Mouse (Mus musculus): ENCODE measurements around the gene Thada.
A peak's percentile ranks its signal among the peaks of the same experiment; 100 is the strongest.

The Thada gene

GRCm38 (mm10) chr17:84370385-84370784 is 95.6 kb downstream of the Thada start:
- H3K36me3 ChIP-seq (ENCODE audit: control insufficient read depth, insufficient read depth, low read length, poor library complexity, severe bottlenecking) = no peaks in the 10 kb centered on the region
- H3K27me3 ChIP-seq (ENCODE audit: control insufficient read depth, insufficient read depth, low read length, poor library complexity, severe bottlenecking) = no peaks in the 10 kb centered on the region
- no peak for DNase-seq (ENCODE audit: low read depth, low spot score)

GRCm38 (mm10) chr17:84369769-84370168 is 96.2 kb downstream of the Thada start:
- H3K27me3 ChIP-seq (ENCODE audit: control insufficient read depth, insufficient read depth, low read length, poor library complexity, severe bottlenecking) = no peaks in the 10 kb centered on the region
- H3K36me3 ChIP-seq (ENCODE audit: control insufficient read depth, insufficient read depth, low read length, poor library complexity, severe bottlenecking) = no peaks in the 10 kb centered on the region
- no peak for DNase-seq (ENCODE audit: low read depth, low spot score)

- no peaks in the 10 kb centered on the region for H3K36me3 ChIP-seq (ENCODE audit: control insufficient read depth, insufficient read depth, low read length, poor library complexity, severe bottlenecking)
- H3K27me3 ChIP-seq (ENCODE audit: control insufficient read depth, insufficient read depth, low read length, poor library complexity, severe bottlenecking) = no peaks in the 10 kb centered on the region
- no peak for DNase-seq (ENCODE audit: low read depth, low spot score)
These were observed 97.6 kb downstream of the Thada start for GRCm38 (mm10) chr17:84368213-84369014.

GRCm38 (mm10) chr17:84367663-84368062 is 98.3 kb downstream of the Thada start:
- H3K27me3 ChIP-seq (ENCODE audit: control insufficient read depth, insufficient read depth, low read length, poor library complexity, severe bottlenecking) = no peaks in the 10 kb centered on the region
- DNase-seq (ENCODE audit: low read depth, low spot score) = no peak
- H3K36me3 ChIP-seq (ENCODE audit: control insufficient read depth, insufficient read depth, low read length, poor library complexity, severe bottlenecking) = no peaks in the 10 kb centered on the region

GRCm38 (mm10) chr17:84365791-84366301 is 100.2 kb downstream of the Thada start:
- DNase-seq (ENCODE audit: low read depth, low spot score) = no peak
- Histone ChIP-seq H3K36me3 (ENCODE audit: control insufficient read depth, insufficient read depth, low read length, poor library complexity, severe bottlenecking) (no peaks in the 10 kb centered on the region), H3K27me3 (ENCODE audit: control insufficient read depth, insufficient read depth, low read length, poor library complexity, severe bottlenecking) (no peaks in the 10 kb centered on the region)

GRCm38 (mm10) chr17:84365006-84365716 is 100.8 kb downstream of the Thada start:
- DNase-seq (ENCODE audit: low read depth, low spot score) = peak; percentile 47
- no peaks in the 10 kb centered on the region for H3K27me3 ChIP-seq (ENCODE audit: control insufficient read depth, insufficient read depth, low read length, poor library complexity, severe bottlenecking)
- H3K36me3 ChIP-seq (ENCODE audit: control insufficient read depth, insufficient read depth, low read length, poor library complexity, severe bottlenecking) = no peaks in the 10 kb centered on the region

GRCm38 (mm10) chr17:84363444-84363843 is 102.6 kb downstream of the Thada start:
- no peaks in the 10 kb centered on the region for H3K27me3 ChIP-seq (ENCODE audit: control insufficient read depth, insufficient read depth, low read length, poor library complexity, severe bottlenecking)
- no peak for DNase-seq (ENCODE audit: low read depth, low spot score)
- 0 out of 2 replicates have a peak, but pooled peaks cover 2% of the 10 kb centered on the region for H3K36me3 ChIP-seq (ENCODE audit: control insufficient read depth, insufficient read depth, low read length, poor library complexity, severe bottlenecking)

GRCm38 (mm10) chr17:84362581-84363286 is 103.3 kb downstream of the Thada start:
- DNase-seq (ENCODE audit: low read depth, low spot score) = no peak

GRCm38 (mm10) chr17:84361006-84361405 is 105.0 kb downstream of the Thada start:
- no peak for DNase-seq (ENCODE audit: low read depth, low spot score)
- Histone ChIP-seq H3K27me3 (ENCODE audit: control insufficient read depth, insufficient read depth, low read length, poor library complexity, severe bottlenecking) (no peaks in the 10 kb centered on the region), H3K36me3 (ENCODE audit: control insufficient read depth, insufficient read depth, low read length, poor library complexity, severe bottlenecking) (0 out of 2 replicates have a peak, but pooled peaks cover 2% of the 10 kb centered on the region)

More at GRCm38 (mm10) chr17:84362581-84363286, 103.3 kb downstream of the Thada start:
- H3K36me3 ChIP-seq (ENCODE audit: control insufficient read depth, insufficient read depth, low read length, poor library complexity, severe bottlenecking) = 0 out of 2 replicates have a peak, but pooled peaks cover 2% of the 10 kb centered on the region
- H3K27me3 ChIP-seq (ENCODE audit: control insufficient read depth, insufficient read depth, low read length, poor library complexity, severe bottlenecking) = no peaks in the 10 kb centered on the region

GRCm38 (mm10) chr17:84359810-84360209 is 106.2 kb downstream of the Thada start:
- no peak for DNase-seq (ENCODE audit: low read depth, low spot score)
- H3K27me3 ChIP-seq (ENCODE audit: control insufficient read depth, insufficient read depth, low read length, poor library complexity, severe bottlenecking) = no peaks in the 10 kb centered on the region
- 0 out of 2 replicates have a peak, but pooled peaks cover 2% of the 10 kb centered on the region for H3K36me3 ChIP-seq (ENCODE audit: control insufficient read depth, insufficient read depth, low read length, poor library complexity, severe bottlenecking)

- no peak for DNase-seq (ENCODE audit: low read depth, low spot score)
- Histone ChIP-seq H3K27me3 (ENCODE audit: control insufficient read depth, insufficient read depth, low read length, poor library complexity, severe bottlenecking) (no peaks in the 10 kb centered on the region), H3K36me3 (ENCODE audit: control insufficient read depth, insufficient read depth, low read length, poor library complexity, severe bottlenecking) (0 out of 2 replicates have a peak, but pooled peaks cover 2% of the 10 kb centered on the region)
These were observed 106.9 kb downstream of the Thada start for GRCm38 (mm10) chr17:84358951-84359644.

GRCm38 (mm10) chr17:84357776-84358175 is 108.2 kb downstream of the Thada start:
- no peaks in the 10 kb centered on the region for H3K27me3 ChIP-seq (ENCODE audit: control insufficient read depth, insufficient read depth, low read length, poor library complexity, severe bottlenecking)
- 0 out of 2 replicates have a peak, but pooled peaks cover 2% of the 10 kb centered on the region for H3K36me3 ChIP-seq (ENCODE audit: control insufficient read depth, insufficient read depth, low read length, poor library complexity, severe bottlenecking)

GRCm38 (mm10) chr17:84356056-84356887 is 109.7 kb downstream of the Thada start:
- no peak for DNase-seq (ENCODE audit: low read depth, low spot score)

More at GRCm38 (mm10) chr17:84357776-84358175, 108.2 kb downstream of the Thada start:
- DNase-seq (ENCODE audit: low read depth, low spot score) = no peak

More at GRCm38 (mm10) chr17:84356056-84356887, 109.7 kb downstream of the Thada start:
- 0 out of 2 replicates have a peak, but pooled peaks cover 2% of the 10 kb centered on the region for H3K36me3 ChIP-seq (ENCODE audit: control insufficient read depth, insufficient read depth, low read length, poor library complexity, severe bottlenecking)
- H3K27me3 ChIP-seq (ENCODE audit: control insufficient read depth, insufficient read depth, low read length, poor library complexity, severe bottlenecking) = no peaks in the 10 kb centered on the region

Data from splenic B cell, adult 2 months (primary cell).